Mouse (Mus musculus) CD4-positive, CD25-positive, alpha-beta regulatory T cell, adult 4 months (primary cell): Measurements from ENCODE around the gene Olfm4. TPM values are rescaled to one million over a fixed set of nuclear protein-coding genes. Genes with fewer than 3 reads are reported as not detected.

Experiments
- ATAC-seq: one replicate; pipeline ENCODE4 v1.8.0; 2017
- polyA plus RNA-seq, 2 experiments: library from polyadenylated mRNA; unstranded; fragments of 100-300 nt; shearing (Covaris generic); gene quantifications; one replicate each; pipeline ENCODE4 v1.2.1; 2017

The Olfm4 gene
- polyA plus RNA-seq, 2 experiments from 2014 or later, result not detected

GRCm38 (mm10) chr14:80029297-80030001 lies 45.6 kb downstream of the Olfm4 start:
- ATAC-seq, result no peak

- no peak for ATAC-seq
Observed at GRCm38 (mm10) chr14:80039645-80040272, 55.9 kb downstream of the Olfm4 start.

- ATAC-seq, result no peak
Observed at GRCm38 (mm10) chr14:80046104-80046734, 62.3 kb downstream of the Olfm4 start.

GRCm38 (mm10) chr14:80047368-80048101 lies 63.7 kb downstream of the Olfm4 start:
- ATAC-seq, result no peak

- no peak for ATAC-seq
Observed at GRCm38 (mm10) chr14:80055725-80056124, 71.8 kb downstream of the Olfm4 start.

- no peak for ATAC-seq
Observed at GRCm38 (mm10) chr14:80061686-80062085, 77.8 kb downstream of the Olfm4 start.

GRCm38 (mm10) chr14:80062896-80063295 lies 79.0 kb downstream of the Olfm4 start:
- no peak for ATAC-seq

GRCm38 (mm10) chr14:80070580-80070979 lies 86.7 kb downstream of the Olfm4 start:
- ATAC-seq, result no peak

Other genes starting within 250 kb of the Olfm4 start
- not detected for gene Pcdh8, start 212.8 kb upstream of the Olfm4 start, polyA plus RNA-seq